Mouse (Mus musculus) right cerebral cortex, postnatal 25 days (tissue): ENCODE results near the gene Mif4gd.
A peak's percentile ranks its signal among the peaks of the same experiment; 100 is the strongest.

ENCODE experiments used
- DNase-seq: peaks from one replicate; pipeline ENCODE4 v3.0.0; 2022

Gene Mif4gd

GRCm38 (mm10) chr11:115612059-115612409, 735 bp downstream of the Mif4gd start:
- peak; percentile 40 for DNase-seq

- DNase-seq: no peak
Observed at GRCm38 (mm10) chr11:115611173-115611572, 1.6 kb downstream of the Mif4gd start.

GRCm38 (mm10) chr11:115609576-115609975, 3.2 kb downstream of the Mif4gd start:
- DNase-seq: no peak

GRCm38 (mm10) chr11:115608421-115609399, 4.1 kb downstream of the Mif4gd start:
- peak; percentile 23 for DNase-seq

- DNase-seq: no peak
Observed at GRCm38 (mm10) chr11:115606733-115607132, 6.0 kb downstream of the Mif4gd start.

- no peak for DNase-seq
Observed at GRCm38 (mm10) chr11:115604304-115604696, 8.5 kb downstream of the Mif4gd start.

GRCm38 (mm10) chr11:115603476-115604303, 9.1 kb downstream of the Mif4gd start, which contains the start of the genes Mrps7 and Gga3:
Mrps7 (plus strand) TSS chr11:115603925.
Gga3 (minus strand) TSS chr11:115604051.
- DNase-seq: peak; percentile 92

GRCm38 (mm10) chr11:115603128-115603475, 9.7 kb downstream of the Mif4gd start:
- DNase-seq: no peak

- DNase-seq: no peak
Observed at GRCm38 (mm10) chr11:115601174-115601573, 11.6 kb downstream of the Mif4gd start.

- no peak for DNase-seq
Observed at GRCm38 (mm10) chr11:115600743-115601142, 12.0 kb downstream of the Mif4gd start.

- peak; percentile 36 for DNase-seq
Observed at GRCm38 (mm10) chr11:115599722-115600121, 13.0 kb downstream of the Mif4gd start.

GRCm38 (mm10) chr11:115598309-115598708, 14.5 kb downstream of the Mif4gd start:
- no peak for DNase-seq

GRCm38 (mm10) chr11:115595209-115595608, 17.6 kb downstream of the Mif4gd start:
- no peak for DNase-seq

- no peak for DNase-seq
Observed at GRCm38 (mm10) chr11:115590526-115591075, 22.2 kb downstream of the Mif4gd start.

GRCm38 (mm10) chr11:115587984-115588383, 24.8 kb downstream of the Mif4gd start:
- no peak for DNase-seq

GRCm38 (mm10) chr11:115586403-115586802, 26.4 kb downstream of the Mif4gd start:
- no peak for DNase-seq

- no peak for DNase-seq
Observed at GRCm38 (mm10) chr11:115585573-115586100, 27.1 kb downstream of the Mif4gd start.

- DNase-seq: no peak
Observed at GRCm38 (mm10) chr11:115584376-115585073, 28.2 kb downstream of the Mif4gd start.

GRCm38 (mm10) chr11:115582913-115583606, 29.7 kb downstream of the Mif4gd start:
- DNase-seq: no peak

- no peak for DNase-seq
Observed at GRCm38 (mm10) chr11:115579080-115579479, 33.7 kb downstream of the Mif4gd start.

- DNase-seq: no peak
Observed at GRCm38 (mm10) chr11:115564961-115565360, 47.8 kb downstream of the Mif4gd start.
